Mouse (Mus musculus): ENCODE measurements at regions not wholly inside any gene's neighbourhood (a gene's known extent, or its start where the extent isn't known, plus 50 kb on each side); places are given as distances from the start of the nearest gene placed in this dataset. TPM values are rescaled to one million over a fixed set of nuclear protein-coding genes. Genes with fewer than 3 reads are reported as not detected.

GRCm38 (mm10) chr9:8273253-8273652 is 139.2 kb upstream of the Cep126 start:
- ATAC-seq (ENCODE audit: low FRiP score, low read depth) = no peak

GRCm38 (mm10) chr9:8249542-8249941 is 115.4 kb upstream of the Cep126 start:
- no peak overlapping the region for H3K27ac ChIP-seq
- no peaks in the 10 kb centered on the region for H3K4me1 ChIP-seq
- H3K4me3 ChIP-seq = no peak overlapping the region
- H3K4me2 ChIP-seq (replicated peaks) = no peak overlapping the region
- 84% methylated on average over 3 of the region's 3 CpGs for WGBS
- ATAC-seq (ENCODE audit: low FRiP score, low read depth) = no peak
- H3K36me3 ChIP-seq = no peaks in the 10 kb centered on the region
- H3K9ac ChIP-seq = no peak overlapping the region
- no peaks in the 10 kb centered on the region for H3K9me3 ChIP-seq
- H3K27me3 ChIP-seq (replicated peaks) = no peaks in the 10 kb centered on the region

More at GRCm38 (mm10) chr9:8273253-8273652, 139.2 kb upstream of the Cep126 start:
- WGBS = 89% methylated on average over 2 of the region's 2 CpGs
- H3K9me3 ChIP-seq = no peaks in the 10 kb centered on the region
- H3K9ac ChIP-seq = no peak overlapping the region
- H3K36me3 ChIP-seq = no peaks in the 10 kb centered on the region
- H3K27me3 ChIP-seq (replicated peaks) = no peaks in the 10 kb centered on the region
- no peak overlapping the region for H3K27ac ChIP-seq
- no peak overlapping the region for H3K4me2 ChIP-seq (replicated peaks)
- H3K4me1 ChIP-seq = no peaks in the 10 kb centered on the region
- H3K4me3 ChIP-seq = no peak overlapping the region

- H3K36me3 ChIP-seq = no peaks in the 10 kb centered on the region
- peak; percentile 58; the same call in 1 of the 2 replicates for ATAC-seq (ENCODE audit: low FRiP score, low read depth)
- H3K4me2 ChIP-seq (replicated peaks) = no peak overlapping the region
- no peaks in the 10 kb centered on the region for H3K4me1 ChIP-seq
- no peaks in the 10 kb centered on the region for H3K27me3 ChIP-seq (replicated peaks)
- no peaks in the 10 kb centered on the region for H3K9me3 ChIP-seq
- no peak overlapping the region for H3K27ac ChIP-seq
- no peak overlapping the region for H3K9ac ChIP-seq
- H3K4me3 ChIP-seq = no peak overlapping the region
Observed at GRCm38 (mm10) chr9:8228078-8228477, 94.0 kb upstream of the Cep126 start.

GRCm38 (mm10) chr9:8226415-8226814 is 92.3 kb upstream of the Cep126 start:
- Histone ChIP-seq H3K27ac (no peak overlapping the region), H3K9me3 (no peaks in the 10 kb centered on the region), H3K4me1 (no peaks in the 10 kb centered on the region), H3K4me3 (no peak overlapping the region), H3K36me3 (no peaks in the 10 kb centered on the region), H3K9ac (no peak overlapping the region), H3K27me3 (replicated peaks) (no peaks in the 10 kb centered on the region), H3K4me2 (replicated peaks) (no peak overlapping the region)
- 30% methylated on average over 1 of the region's 1 CpGs for WGBS
- no peak for ATAC-seq (ENCODE audit: low FRiP score, low read depth)

GRCm38 (mm10) chr9:8208855-8209254 is 74.8 kb upstream of the Cep126 start:
- no peak overlapping the region for H3K4me3 ChIP-seq
- no peaks in the 10 kb centered on the region for H3K4me1 ChIP-seq
- no peak overlapping the region for H3K27ac ChIP-seq
- no peaks in the 10 kb centered on the region for H3K9me3 ChIP-seq
- no peak overlapping the region for H3K4me2 ChIP-seq (replicated peaks)
- no peaks in the 10 kb centered on the region for H3K27me3 ChIP-seq (replicated peaks)
- no peak overlapping the region for H3K9ac ChIP-seq
- no peak for ATAC-seq (ENCODE audit: low FRiP score, low read depth)
- no peaks in the 10 kb centered on the region for H3K36me3 ChIP-seq

- WGBS = 85% methylated on average over 1 of the region's 1 CpGs
- no peaks in the 10 kb centered on the region for H3K27me3 ChIP-seq (replicated peaks)
- no peak overlapping the region for H3K4me2 ChIP-seq (replicated peaks)
- H3K9me3 ChIP-seq = no peaks in the 10 kb centered on the region
- no peak overlapping the region for H3K9ac ChIP-seq
- no peak for ATAC-seq (ENCODE audit: low FRiP score, low read depth)
- H3K4me1 ChIP-seq = no peaks in the 10 kb centered on the region
- H3K36me3 ChIP-seq = no peaks in the 10 kb centered on the region
- no peak overlapping the region for H3K27ac ChIP-seq
- no peak overlapping the region for H3K4me3 ChIP-seq
Observed at GRCm38 (mm10) chr9:8185433-8185832, 51.3 kb upstream of the Cep126 start.

MicroRNAs in the stretch of these regions (microRNA counts, 519-probe panel; counts per million panel counts)
- 342 counts per million, percentile 67 among the panel's probes with 10 or more counts for microRNA mmu-miR-1899

Small RNAs in the stretch of these regions (microRNA-seq; reads per million reads assigned to microRNA genes)
- gene Mir1899 = not detected
